Mouse (Mus musculus): Measurements from ENCODE around the gene Gm3642. TPM values are rescaled to one million over a fixed set of nuclear protein-coding genes. Genes with fewer than 3 reads are reported as not detected.
"Not testable (repeated sequence)": the region's sequence is repeated elsewhere in the genome, so short reads cannot be mapped to it uniquely, and the experiment has no call there.

Gene Gm3642
- not detected in 2 replicates for polyA plus RNA-seq (2012; rRNA removed)

GRCm38 (mm10) chr14:6840211-6840610 is at the start of gene Gm3642:
TSS of gene Gm3642 (minus strand) at chr14:6840311.
- DNase-seq (ENCODE audit: low read depth) = not testable (repeated sequence)

- DNase-seq (ENCODE audit: low read depth) = not testable (repeated sequence)
These were observed 49.5 kb upstream of the Gm3642 start, which contains the start of gene Gm3667 for GRCm38 (mm10) chr14:6889521-6890012. TSS of gene Gm3667 (minus strand) at chr14:6889962.

- DNase-seq (ENCODE audit: low read depth) = not testable (repeated sequence)
These were observed 48.7 kb upstream of the Gm3642 start for GRCm38 (mm10) chr14:6888811-6889210.

- not testable (repeated sequence) for DNase-seq (ENCODE audit: low read depth)
These were observed 16.8 kb downstream of the Gm3642 start for GRCm38 (mm10) chr14:6823297-6823696.

Other genes with a start within 250 kb of the Gm3642 start
- gene Gm3629, start 249.7 kb downstream of the Gm3642 start, polyA plus RNA-seq (2012; rRNA removed) = 0.15 and 0.38 TPM in 2 replicates
- gene Gm3460, start 217.9 kb downstream of the Gm3642 start, polyA plus RNA-seq (2012; rRNA removed) = not detected in 2 replicates
- gene Gm10251, start 156.1 kb downstream of the Gm3642 start, polyA plus RNA-seq (2012; rRNA removed) = not detected in 2 replicates
- gene Gm8050, start 120.1 kb downstream of the Gm3642 start, polyA plus RNA-seq (2012; rRNA removed) = 0.09 TPM in 1 of 2 replicates, not detected in the other
- gene Gm3636, start 98.0 kb downstream of the Gm3642 start, polyA plus RNA-seq (2012; rRNA removed) = 0.66 and 0.92 TPM in 2 replicates
- not detected in 2 replicates for gene Gm8362, start 65.9 kb downstream of the Gm3642 start, polyA plus RNA-seq (2012; rRNA removed)
- gene Gm3667, start 49.7 kb upstream of the Gm3642 start, polyA plus RNA-seq (2012; rRNA removed) = 0.23 and 0.26 TPM in 2 replicates
- not detected in 2 replicates for gene Gm6356, start 133.5 kb upstream of the Gm3642 start, polyA plus RNA-seq (2012; rRNA removed)
- gene Gm10406, start 187.1 kb upstream of the Gm3642 start, polyA plus RNA-seq (2012; rRNA removed) = 0.71 and 1.7 TPM in 2 replicates
- not detected in 2 replicates for gene Gm3685, start 204.7 kb upstream of the Gm3642 start, polyA plus RNA-seq (2012; rRNA removed)